Mouse (Mus musculus): ENCODE measurements around the gene Gm16485. TPM values are rescaled to one million over a fixed set of nuclear protein-coding genes. Genes with fewer than 3 reads are reported as not detected.

The Gm16485 gene
- total and polyA plus RNA-seq, 3 experiments, result not detected

GRCm38 (mm10) chr9:8982315-8982714, 10.7 kb downstream of the Gm16485 start (continued):
- no peak for TF ChIP-seq RCOR1 (IDR thresholded peaks at IDR 0.05; ENCODE audit: low read depth, low read length)
- TF ChIP-seq UBTF (IDR thresholded peaks at IDR 0.05; ENCODE audit: borderline replicate concordance, insufficient read depth, low read depth, low read length), result no peak
- TF ChIP-seq ZMIZ1 (IDR thresholded peaks at IDR 0.05; ENCODE audit: low read depth, low read length), result no peak

GRCm38 (mm10) chr9:8996494-8996893, 24.9 kb downstream of the Gm16485 start:
- no peak overlapping the region for H3K9ac ChIP-seq (ENCODE audit: control insufficient read depth, low read depth, low read length, poor library complexity, severe bottlenecking)
- H3K4me3 ChIP-seq (ENCODE audit: control insufficient read depth in 1 of 2, insufficient read depth in 1 of 2, low read depth in 2 of 2, low read length in 2 of 2), result no peak overlapping the region
- H3K4me1 ChIP-seq (ENCODE audit: control insufficient read depth in 1 of 2, insufficient read depth in 2 of 2, low read length in 2 of 2), result no peaks in the 10 kb centered on the region
- H3K79me2 ChIP-seq (ENCODE audit: control insufficient read depth, insufficient read depth, low read length, poor library complexity), result no peaks in the 10 kb centered on the region
- no peak for DNase-seq (ENCODE audit: low read depth, low spot score)
- H3K27ac ChIP-seq (ENCODE audit: control insufficient read depth, low read depth, low read length), result no peak overlapping the region
- H3K27me3 ChIP-seq (ENCODE audit: control insufficient read depth in 1 of 2, insufficient read depth in 2 of 2, low read length in 2 of 2), result no peaks in the 10 kb centered on the region
- no peaks in the 10 kb centered on the region for H3K36me3 ChIP-seq (ENCODE audit: control insufficient read depth in 1 of 2, insufficient read depth in 2 of 2, low read length in 2 of 2)
- no peaks in the 10 kb centered on the region for H3K9me3 ChIP-seq (replicated peaks; ENCODE audit: insufficient read depth, low read length)
- TF ChIP-seq TCF12 (IDR thresholded peaks at IDR 0.05; ENCODE audit: low read depth, low read length), result no peak
- TF ChIP-seq ZKSCAN1 (IDR thresholded peaks at IDR 0.05; ENCODE audit: low read depth, low read length), result no peak
- TF ChIP-seq ZNF384 (IDR thresholded peaks at IDR 0.05; ENCODE audit: low read depth, low read length), result no peak
- TF ChIP-seq CHD2 (IDR thresholded peaks at IDR 0.05; ENCODE audit: low read length), result no peak
- no peak for TF ChIP-seq ETS1 (IDR thresholded peaks at IDR 0.05; ENCODE audit: low read depth, low read length)
- TF ChIP-seq CHD1 (IDR thresholded peaks at IDR 0.05; ENCODE audit: low read depth, low read length), result no peak
- TF ChIP-seq ZMIZ1 (IDR thresholded peaks at IDR 0.05; ENCODE audit: low read depth, low read length), result no peak
- TF ChIP-seq NRF1 (IDR thresholded peaks at IDR 0.05; ENCODE audit: insufficient read depth, low read depth, low read length, poor library complexity, severe bottlenecking), result no peak
- no peak for TF ChIP-seq UBTF (IDR thresholded peaks at IDR 0.05; ENCODE audit: borderline replicate concordance, insufficient read depth, low read depth, low read length)
- TF ChIP-seq SMC3 (IDR thresholded peaks at IDR 0.05; ENCODE audit: low read depth, low read length), result no peak
- TF ChIP-seq TAL1 (IDR thresholded peaks at IDR 0.05; ENCODE audit: low read length), result no peak
- TF ChIP-seq USF2 (IDR thresholded peaks at IDR 0.05; ENCODE audit: borderline replicate concordance in 1 of 2, insufficient read depth in 1 of 2, low read depth in 1 of 2, low read length in 2 of 2), result no peak
- no peak for TF ChIP-seq NELFE (IDR thresholded peaks at IDR 0.05; ENCODE audit: low read depth, low read length)

- Histone ChIP-seq H3K36me3 (ENCODE audit: control insufficient read depth in 1 of 2, insufficient read depth in 2 of 2, low read length in 2 of 2) (no peaks in the 10 kb centered on the region), H3K9ac (ENCODE audit: control insufficient read depth, low read depth, low read length, poor library complexity, severe bottlenecking) (no peak overlapping the region), H3K27ac (ENCODE audit: control insufficient read depth, low read depth, low read length) (no peak overlapping the region), H3K4me1 (ENCODE audit: control insufficient read depth in 1 of 2, insufficient read depth in 2 of 2, low read length in 2 of 2) (no peaks in the 10 kb centered on the region), H3K79me2 (ENCODE audit: control insufficient read depth, insufficient read depth, low read length, poor library complexity) (no peaks in the 10 kb centered on the region), H3K27me3 (ENCODE audit: control insufficient read depth in 1 of 2, insufficient read depth in 2 of 2, low read length in 2 of 2) (no peaks in the 10 kb centered on the region; a peak in 1 of 4 replicates), H3K9me3 (replicated peaks; ENCODE audit: insufficient read depth, low read length) (no peaks in the 10 kb centered on the region), H3K4me3 (ENCODE audit: control insufficient read depth in 1 of 2, insufficient read depth in 1 of 2, low read depth in 2 of 2, low read length in 2 of 2) (no peak overlapping the region)
- peak; percentile 17 for DNase-seq (ENCODE audit: low read depth, low spot score)
- peak in 1 of 3 experiments; percentile 51; a peak in 2 of 6 replicates for TF ChIP-seq CTCF (IDR thresholded peaks at IDR 0.05 in 2 of 3, conservative IDR thresholded peaks at IDR 0.05 in 1 of 3; ENCODE audit: control insufficient read depth in 1 of 3, insufficient read depth in 1 of 3, low read depth in 2 of 3, low read length in 3 of 3, poor library complexity in 1 of 3, severe bottlenecking in 1 of 3)
- TF ChIP-seq RAD21 (IDR thresholded peaks at IDR 0.05; ENCODE audit: low read depth, low read length), result peak; percentile 48
- peak; percentile 57 for TF ChIP-seq SMC3 (IDR thresholded peaks at IDR 0.05; ENCODE audit: low read depth, low read length)
- no peak for TF ChIP-seq TBP (IDR thresholded peaks at IDR 0.05; ENCODE audit: low read depth, low read length)
Measured at GRCm38 (mm10) chr9:9001170-9001569, 29.6 kb downstream of the Gm16485 start.
